Mouse (Mus musculus) spleen, adult 2 months (tissue): ENCODE results near the gene Pias1.

Source experiments
- CTCF ChIP-seq: fragments of 200-500 bp; IDR thresholded peaks from 2 replicates; pipeline ENCODE4 v1.5.1; 2011; ENCODE audit warnings: mild to moderate bottlenecking, inconsistent platforms; ENCODE audit not compliant: insufficient read depth, insufficient read length, insufficient replicate concordance; ENCODE audit errors: extremely low read depth
- POLR2A ChIP-seq: fragments of 200-500 bp; IDR thresholded peaks from 2 replicates; pipeline ENCODE4 v1.6.1; 2011; ENCODE audit warnings: low read depth, low read length, inconsistent platforms

DNA sequence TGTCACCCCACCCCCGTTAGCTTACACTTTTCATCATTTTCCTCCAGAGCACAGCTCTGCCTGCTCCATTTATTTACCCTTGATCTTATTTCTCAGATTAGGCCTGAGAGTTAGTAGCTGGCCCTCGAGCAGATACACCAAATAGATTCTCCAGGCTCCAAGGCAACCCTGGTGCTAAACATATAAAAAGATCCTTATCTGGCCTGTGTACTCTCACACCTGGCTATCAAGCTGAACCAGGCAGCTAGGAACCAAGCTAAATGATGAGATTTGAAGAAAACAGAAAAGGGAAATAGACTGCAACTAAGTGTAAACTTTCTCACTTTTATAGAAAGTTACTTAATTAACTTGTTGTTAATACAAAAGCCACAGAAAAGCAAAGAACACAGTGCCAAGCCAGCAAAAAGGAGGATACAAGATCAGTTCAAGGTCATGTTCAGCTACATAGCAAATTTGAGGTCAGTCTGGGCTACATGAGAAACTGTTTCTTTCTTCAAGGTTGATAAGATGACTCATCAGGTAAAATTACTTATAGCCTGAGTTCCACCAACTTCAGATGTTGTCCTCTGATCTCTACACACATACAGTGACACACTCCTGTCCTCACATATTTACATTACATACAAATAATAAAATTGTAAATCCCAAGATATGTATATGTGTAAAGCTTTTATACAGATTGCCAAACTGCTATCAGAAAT, 52.9 kb downstream of the Pias1 start:
- TF ChIP-seq CTCF (no peak), POLR2A (no peak)
